Mouse (Mus musculus): ENCODE results near the gene Olr1.

DNA sequence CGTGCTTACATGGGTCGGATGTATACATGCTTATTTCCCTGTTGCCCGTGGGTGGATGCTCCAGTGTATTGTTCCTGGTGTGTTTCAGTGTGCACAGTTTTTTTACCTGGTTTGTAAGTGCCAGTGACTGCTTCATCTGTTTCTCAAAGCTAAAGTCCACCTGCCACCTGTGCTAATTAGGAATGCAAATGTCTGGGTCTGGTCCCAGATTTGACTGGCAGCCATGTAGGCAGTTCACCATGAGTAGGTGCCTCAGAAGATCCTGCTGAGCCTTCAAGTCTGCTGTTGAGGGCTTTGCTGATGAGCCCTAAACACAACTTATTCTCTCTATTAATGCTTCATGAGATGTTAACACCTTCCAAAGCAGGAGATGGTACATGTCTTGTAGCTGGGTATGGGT is 35.6 kb upstream of the Olr1 start:
- TF ChIP-seq CTCF (conservative IDR thresholded peaks at IDR 0.05; ENCODE audit: insufficient read depth, insufficient read length, low read depth, low read length) (no peak), POLR2A (IDR thresholded peaks at IDR 0.05; ENCODE audit: low read depth, low read length) (no peak)

Measured in kidney, adult 2 months (tissue).